Mouse (Mus musculus) liver, adult (tissue): ENCODE data around the gene Ptprr.

Source experiments
- GATA4 ChIP-seq: IDR thresholded peaks from 2 replicates; pipeline ENCODE4 v1.6.1; 2014; ENCODE audit warnings: mild to moderate bottlenecking, low read length; ENCODE audit not compliant: insufficient replicate concordance

The Ptprr gene

DNA sequence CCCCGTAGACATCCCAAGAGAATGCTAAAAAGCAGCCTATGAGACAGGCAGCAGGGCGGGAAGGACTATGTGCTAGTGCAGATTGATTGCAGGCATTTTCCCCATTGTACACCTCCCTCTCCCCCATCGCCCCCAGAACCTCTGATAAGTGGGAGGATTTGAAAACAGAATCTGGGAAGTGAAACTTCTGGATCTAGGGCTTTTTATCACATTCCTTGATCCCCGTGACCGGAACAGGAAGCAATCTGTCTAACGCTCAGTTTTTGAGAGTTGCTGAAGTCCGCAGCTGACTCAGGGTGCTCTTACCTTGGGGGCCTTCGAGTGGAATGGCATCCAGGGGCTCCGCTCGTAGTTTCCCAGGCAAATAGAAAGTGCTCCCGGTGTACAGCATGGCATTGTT, 246.5 kb downstream of the Ptprr start:
- TF ChIP-seq GATA4: peak; percentile 33; the same call in 1 of the 2 replicates

DNA sequence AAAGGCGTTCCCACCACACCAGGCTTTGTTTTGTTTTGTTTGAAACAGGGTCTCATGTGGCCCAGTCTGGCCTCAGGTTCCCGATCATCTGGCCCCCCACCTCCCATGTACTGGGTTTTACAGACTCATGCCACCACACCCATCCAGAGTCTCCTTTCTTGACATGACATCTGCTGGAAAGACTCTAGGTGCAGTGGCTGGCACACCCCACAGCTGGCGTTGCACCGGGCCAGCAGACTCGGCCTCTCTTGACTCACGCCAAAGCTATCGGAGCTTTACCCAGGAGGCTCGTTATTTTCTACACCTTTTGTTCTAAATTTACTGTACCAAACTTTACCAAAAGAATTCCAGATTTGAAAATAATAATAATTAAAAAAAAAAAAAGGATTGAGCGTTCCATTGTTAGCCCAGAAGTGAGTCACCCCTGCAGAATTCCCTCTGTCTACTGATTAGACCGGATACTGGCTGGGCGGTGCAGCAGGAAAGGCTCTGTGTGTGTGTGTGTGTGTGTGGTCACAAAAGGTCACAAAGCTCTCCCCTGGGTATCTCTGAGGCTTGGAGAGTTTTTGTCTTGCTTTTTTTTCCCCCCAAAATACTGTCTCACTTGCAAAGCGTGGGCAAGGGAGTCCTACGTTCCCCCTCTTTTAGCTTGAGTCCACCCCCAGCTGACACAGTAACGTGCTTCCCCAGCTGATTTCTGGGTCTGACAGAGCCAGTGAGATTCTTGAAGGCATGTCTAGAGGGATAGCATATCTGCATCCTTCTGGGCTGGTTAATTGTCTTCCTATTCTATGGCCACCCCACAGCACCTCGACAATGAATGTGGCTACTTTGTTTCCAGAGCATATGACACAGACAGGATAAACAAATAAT, 248.8 kb downstream of the Ptprr start:
- peak; percentile 90 for TF ChIP-seq GATA4

DNA sequence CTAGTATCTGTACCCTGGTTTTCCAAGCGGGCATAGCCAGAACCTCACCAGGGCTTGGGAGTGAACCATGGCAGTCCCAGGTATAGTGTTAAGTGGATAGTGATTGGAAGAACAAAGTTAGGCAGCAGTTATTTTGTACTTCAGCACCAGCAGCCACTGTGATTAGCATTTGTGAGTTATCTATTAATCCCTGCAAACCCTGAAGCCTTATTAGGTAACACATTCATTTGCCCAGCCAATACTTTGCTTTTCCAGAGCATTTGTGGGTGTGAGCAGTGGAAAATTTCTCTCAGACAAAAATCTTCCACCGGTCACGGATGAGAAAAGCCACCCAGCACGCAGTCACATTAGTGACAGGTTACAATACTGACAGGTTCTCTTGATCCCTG, 249.4 kb downstream of the Ptprr start:
- no peak for TF ChIP-seq GATA4

DNA sequence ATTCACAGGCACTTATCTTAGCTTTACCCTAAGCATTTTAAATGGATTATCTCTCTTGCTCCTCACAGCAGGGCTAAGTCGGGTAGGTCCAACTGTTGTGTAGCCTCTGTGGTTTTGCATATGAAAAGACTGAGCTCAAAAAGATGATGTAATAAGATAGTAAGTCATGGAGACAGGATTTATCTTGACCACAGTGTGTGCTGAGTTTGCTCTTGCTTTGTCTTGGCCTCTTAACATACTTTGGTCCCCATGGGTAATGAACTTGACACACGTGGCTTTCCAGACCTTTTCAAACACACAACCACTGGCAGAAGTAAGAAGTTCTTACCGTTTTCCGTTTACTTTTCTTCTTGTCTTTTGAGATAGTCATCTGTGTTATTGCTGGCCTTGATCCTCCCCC, 250.3 kb downstream of the Ptprr start:
- no peak for TF ChIP-seq GATA4

DNA sequence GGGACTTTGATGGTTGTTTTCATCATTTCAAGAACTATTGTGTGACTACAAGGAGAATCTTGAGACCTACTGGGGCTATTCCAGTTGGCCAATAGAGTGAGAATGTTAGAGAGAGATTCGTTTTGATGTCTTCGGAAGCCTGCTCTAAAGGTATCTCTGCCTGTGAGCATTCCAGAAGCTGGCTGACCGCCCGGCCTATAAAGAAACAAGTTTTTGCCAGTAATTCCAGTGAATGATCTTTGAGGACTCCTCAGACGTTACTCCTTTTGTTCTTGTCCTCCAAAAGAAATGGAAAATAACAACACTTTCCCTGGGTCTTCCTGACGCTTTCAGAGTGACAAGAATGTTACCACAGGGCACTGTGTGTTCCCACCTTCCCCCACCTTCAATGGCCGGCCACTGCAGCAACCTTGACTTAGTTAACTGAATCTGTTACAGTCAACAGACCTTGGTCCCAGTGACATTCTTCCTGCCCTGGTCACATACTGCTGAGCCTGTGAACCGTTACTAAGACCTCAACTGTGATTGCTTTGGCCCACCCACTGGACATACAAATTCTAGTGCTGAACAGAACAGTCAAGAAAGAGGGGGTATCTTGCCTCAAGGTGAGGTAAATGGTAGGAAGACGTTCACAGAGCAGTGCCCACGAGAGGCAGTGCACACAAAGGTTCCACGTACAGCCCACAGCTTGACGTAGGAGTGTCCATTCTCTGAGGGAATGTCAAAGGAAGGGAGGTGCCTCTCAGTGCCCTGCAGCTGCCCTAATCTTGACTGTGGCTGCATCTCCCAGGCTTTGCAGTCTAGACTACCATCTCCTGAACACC, 252.8 kb downstream of the Ptprr start:
- no peak for TF ChIP-seq GATA4

DNA sequence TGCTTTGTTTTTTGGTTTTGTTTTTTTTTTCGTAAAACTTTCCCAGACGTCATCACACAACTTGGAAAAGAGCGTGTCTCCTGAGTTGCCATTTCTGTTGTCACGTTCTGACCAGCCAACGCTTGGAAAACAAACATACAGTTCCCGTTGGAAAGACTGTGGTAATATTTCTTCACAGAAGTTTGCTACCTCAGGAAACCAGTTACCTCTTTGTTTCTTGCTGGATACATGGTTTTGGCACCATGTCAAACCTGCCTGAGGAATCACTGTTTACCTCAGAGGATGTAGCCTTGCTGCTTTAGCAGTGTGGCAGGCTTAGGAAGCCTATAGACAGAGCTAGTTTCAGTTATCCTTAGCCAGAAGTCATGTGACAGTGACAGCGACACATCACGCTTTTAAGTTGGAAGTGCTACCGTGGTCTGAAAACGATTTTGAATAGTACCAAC, 253.5 kb downstream of the Ptprr start:
- no peak for TF ChIP-seq GATA4

DNA sequence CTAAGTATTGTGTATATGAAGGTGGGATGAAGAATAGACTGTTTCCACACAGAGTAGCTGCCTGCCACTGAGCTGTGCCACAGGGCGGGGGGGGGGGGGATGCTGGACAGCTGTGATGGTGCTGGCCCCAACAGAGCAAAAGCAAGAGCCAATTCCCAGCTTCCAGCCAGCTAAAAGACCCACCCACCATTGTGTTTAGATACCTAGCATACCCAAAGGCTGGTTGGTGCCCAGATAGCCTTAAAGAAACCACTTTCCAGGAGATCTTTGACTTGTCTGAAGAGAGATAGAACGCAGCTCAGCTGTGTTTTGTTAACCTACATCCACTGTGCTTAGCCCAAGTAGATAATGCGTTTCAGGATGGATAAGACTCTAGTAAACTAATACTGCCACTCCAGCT, 254.1 kb downstream of the Ptprr start:
- no peak for TF ChIP-seq GATA4

DNA sequence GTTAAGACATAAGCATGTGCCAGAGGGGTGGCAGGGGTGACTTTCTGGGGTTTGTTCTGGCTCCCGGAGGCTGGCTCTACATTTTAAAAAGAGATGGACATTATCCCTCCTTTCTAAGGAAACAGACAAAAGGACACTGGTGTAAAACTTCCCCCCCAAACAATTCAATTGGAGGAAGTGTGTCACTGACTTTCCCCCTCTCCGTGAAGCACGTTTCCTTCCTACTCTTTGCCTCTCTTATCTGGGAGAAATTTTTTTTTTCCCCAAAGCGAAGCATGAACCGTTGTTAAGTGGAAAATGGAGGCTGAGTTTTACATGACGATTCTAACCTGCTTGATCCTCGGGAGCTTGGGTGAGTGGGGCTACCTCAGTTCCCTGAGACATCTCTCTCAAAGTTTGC, 257.3 kb downstream of the Ptprr start, which contains the start of gene Ptprb:
Gene Ptprb, plus strand, starts transcription at position 244 of the 400 bp plus-strand sequence.
- TF ChIP-seq GATA4: peak; percentile 88

DNA sequence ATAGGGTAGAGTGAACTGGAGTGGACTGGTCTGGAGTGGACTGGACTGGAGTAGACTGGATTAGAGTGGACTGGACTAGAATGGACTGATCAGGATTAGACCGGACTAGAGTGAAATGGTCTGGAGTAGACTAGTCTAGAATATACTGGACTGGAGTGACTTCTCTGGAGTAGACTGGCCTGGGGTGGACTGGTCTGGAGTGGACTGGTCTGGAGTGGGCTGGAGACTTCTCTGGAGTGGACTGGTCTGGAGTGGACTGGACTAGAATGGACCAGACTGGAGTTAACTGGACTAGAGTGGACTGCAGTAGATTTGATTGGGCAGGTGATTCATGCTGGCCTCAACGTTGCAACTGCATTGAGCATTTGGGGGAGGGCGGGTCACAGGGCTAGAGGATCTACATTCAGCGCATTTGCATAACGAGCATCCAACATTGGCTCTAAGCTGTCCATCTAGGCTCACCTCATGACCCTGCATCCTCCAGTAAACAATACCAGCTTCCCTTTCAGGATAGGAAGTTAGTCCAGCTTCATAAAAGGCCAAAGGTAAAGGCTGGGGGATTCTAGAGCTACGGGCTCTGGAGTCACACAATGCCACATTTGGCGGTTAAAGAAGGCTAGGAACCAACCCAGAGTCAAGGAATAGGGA, 268.8 kb downstream of the Ptprr start:
- peak; percentile 36; the same call in 1 of the 2 replicates for TF ChIP-seq GATA4

DNA sequence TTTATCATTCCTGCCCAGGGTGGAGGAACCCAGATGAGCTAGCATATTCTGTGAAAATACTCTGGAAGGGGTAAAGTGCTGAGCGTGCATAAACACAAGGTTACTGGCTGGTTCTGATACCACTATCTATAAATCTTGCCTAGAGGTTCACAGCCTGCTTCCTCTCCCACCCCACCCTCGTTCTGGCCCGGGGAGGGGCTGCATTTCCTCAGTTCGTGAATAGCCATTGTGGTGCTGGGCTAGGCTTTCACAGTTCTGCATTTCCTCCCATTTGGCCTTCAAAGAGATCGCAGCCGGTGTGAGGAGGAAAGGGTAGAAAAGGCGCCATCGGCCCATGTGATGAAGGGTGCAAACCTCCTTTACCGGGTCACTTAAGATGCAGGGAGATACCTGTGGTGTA, 270.1 kb downstream of the Ptprr start:
- TF ChIP-seq GATA4: peak; percentile 97

DNA sequence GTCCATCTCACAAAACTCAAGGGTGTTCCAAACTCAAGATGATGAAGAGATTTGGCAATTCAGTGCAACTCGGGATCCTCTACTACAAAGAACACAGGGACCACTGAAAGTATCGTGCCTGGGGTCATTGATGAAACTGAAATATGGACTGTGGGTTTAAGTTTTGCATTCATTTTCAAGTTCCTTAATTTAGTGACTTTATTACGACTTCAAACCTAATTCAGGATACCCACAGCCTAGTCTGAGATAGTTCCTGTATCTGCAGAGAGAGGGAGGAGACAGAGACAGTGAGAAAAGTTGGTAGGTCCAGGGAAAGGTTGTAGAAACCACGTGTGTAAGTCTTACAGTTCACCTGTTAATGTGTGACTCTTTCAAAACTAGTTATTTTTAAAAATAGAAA, 272.5 kb downstream of the Ptprr start:
- TF ChIP-seq GATA4: no peak

DNA sequence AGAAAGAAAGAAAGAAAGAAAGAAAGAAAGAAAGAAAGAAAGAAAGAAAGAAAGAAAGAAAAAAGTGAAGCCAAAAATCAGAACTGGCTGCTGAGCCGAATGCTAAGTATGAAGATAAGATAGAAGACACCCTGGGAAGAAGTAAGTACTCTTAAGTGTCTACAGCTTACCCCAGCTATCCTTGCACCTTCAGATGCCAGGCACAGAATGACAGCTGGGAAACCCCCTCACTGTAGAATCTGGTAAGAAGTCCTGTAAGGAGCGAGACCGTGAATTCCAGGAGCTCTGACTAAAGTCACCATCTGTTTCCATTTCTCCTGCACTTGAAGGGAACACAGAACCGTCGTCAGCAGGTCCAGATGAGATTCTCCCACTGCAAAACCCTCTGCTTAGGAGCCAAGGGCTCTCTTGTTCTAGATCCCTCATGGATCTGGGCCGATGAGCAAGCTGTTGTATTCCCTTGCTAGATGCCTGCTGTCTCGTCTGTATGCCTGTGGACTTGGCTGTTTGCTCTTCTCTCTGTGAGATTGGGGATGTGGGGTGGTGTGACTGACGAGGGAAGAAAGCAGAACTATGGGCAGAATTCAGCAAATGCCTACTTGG, 273.2 kb downstream of the Ptprr start:
- no peak for TF ChIP-seq GATA4

DNA sequence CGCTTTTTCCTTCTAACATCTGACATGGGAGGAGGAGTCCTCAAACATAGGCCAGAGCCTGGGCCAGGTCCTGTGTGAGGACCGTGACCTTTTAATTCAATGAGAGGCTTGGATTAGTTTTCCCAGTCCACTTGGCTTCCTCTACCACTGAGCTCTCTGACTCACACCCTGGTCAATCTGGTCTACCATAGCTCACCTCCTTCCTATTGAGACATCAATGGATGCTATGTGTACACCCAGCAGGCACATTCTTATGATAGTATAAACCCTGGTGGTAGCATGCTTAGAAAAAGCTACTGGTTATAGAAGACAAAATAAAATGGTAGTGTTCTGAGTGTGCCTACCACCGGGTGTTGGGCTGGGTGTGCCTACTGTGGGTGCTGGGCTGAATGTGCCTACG, 278.4 kb downstream of the Ptprr start:
- no peak for TF ChIP-seq GATA4

DNA sequence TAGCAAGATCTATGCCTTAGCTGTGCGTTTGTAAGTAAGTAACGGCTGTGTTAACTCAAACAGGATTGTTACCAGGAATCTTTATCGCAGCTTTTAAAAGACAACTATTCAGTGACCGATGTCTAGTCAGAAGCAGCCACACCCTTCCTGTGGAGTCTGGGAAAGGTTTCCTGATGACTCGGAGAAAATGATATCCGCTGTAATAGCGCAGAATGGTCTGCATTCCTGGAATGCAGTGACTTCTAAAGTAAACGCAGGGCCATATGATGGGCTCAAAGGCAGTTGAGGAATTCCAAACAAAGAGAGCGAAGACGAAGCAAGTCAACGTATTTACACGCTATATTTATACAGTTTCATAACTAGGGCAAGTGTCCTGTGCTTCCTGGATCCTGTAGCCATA, 279.8 kb downstream of the Ptprr start:
- TF ChIP-seq GATA4: no peak

DNA sequence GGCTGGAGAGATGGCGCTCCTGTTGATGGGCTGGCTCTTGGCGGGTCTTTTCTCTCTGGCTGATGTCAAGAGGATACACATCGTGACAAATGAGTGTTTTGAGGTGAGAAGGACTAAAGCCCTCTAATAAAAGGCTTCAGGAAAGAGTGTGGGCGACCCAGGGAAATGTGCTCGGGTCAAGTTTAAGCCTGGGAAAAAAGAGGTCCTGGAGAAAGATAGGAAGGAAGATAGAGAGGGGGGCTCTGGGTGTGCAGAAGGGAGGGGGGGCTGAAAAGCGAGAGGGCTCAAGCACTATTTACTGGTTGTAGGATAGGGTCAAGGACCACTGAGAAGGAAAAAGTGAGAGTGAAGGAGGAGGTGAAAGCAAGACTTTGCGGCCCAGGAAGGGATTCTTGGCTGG, 282.8 kb downstream of the Ptprr start:
- no peak for TF ChIP-seq GATA4
